Mouse (Mus musculus) brain, adult 10 weeks (tissue): ENCODE results near the gene Vmn1r82. TPM values are rescaled to one million over a fixed set of nuclear protein-coding genes. Genes with fewer than 3 reads are reported as not detected.

ENCODE experiments used
- polyA plus RNA-seq: library from polyadenylated mRNA; stranded (reverse); fragments of 350-450 nt; fragmentation: Illumina TruSeq; extraction: RNeasy Lipid Tissue Mini Kit (QIAGEN cat#74804); gene quantifications from one replicate; pipeline ENCODE4 v1.2.3, GENCODE M21; 2015; ENCODE audit warnings: low read depth, low replicate concordance

The Vmn1r82 gene
- not detected for polyA plus RNA-seq

GRCm38 (mm10) chr7:12300130-12300529 lies at the start of gene Vmn1r82:
Gene Vmn1r82, plus strand, starts transcription at chr7:12300430.

GRCm38 (mm10) chr7:12268169-12268568 lies 32.1 kb upstream of the Vmn1r82 start, which contains the start of gene Vmn1r81:
Gene Vmn1r81, minus strand, starts transcription at chr7:12268269.

GRCm38 (mm10) chr7:12329381-12329780 lies 29.2 kb downstream of the Vmn1r82 start, which contains the start of gene Vmn1r83:
Gene Vmn1r83, minus strand, starts transcription at chr7:12329481.

Other genes starting within 250 kb of the Vmn1r82 start
- not detected for gene Vmn1r78, start 150.2 kb upstream of the Vmn1r82 start, polyA plus RNA-seq
- gene Vmn1r79, start 129.2 kb upstream of the Vmn1r82 start, polyA plus RNA-seq, result not detected
- gene Vmn1r80, start 111.1 kb upstream of the Vmn1r82 start, polyA plus RNA-seq, result not detected
- not detected for gene Vmn1r81, start 32.2 kb upstream of the Vmn1r82 start, polyA plus RNA-seq
- gene Vmn1r83, start 29.1 kb downstream of the Vmn1r82 start, polyA plus RNA-seq, result not detected
- not detected for gene Vmn1r84, start 68.8 kb downstream of the Vmn1r82 start, polyA plus RNA-seq
- gene Zfp551, start 122.3 kb downstream of the Vmn1r82 start, polyA plus RNA-seq, result 4.1 TPM
- gene Zfp606, start 177.9 kb downstream of the Vmn1r82 start, polyA plus RNA-seq, result 11.6 TPM
- not detected for gene 2900092C05Rik, start 212.1 kb downstream of the Vmn1r82 start, polyA plus RNA-seq